Mouse (Mus musculus): ENCODE measurements around the gene Gusb. TPM values are rescaled to one million over a fixed set of nuclear protein-coding genes. Genes with fewer than 3 reads are reported as not detected.

Gene Gusb
- total and polyA plus RNA-seq, 2 experiments from 2014 or later, result 26.2 to 47.0 TPM

DNA sequence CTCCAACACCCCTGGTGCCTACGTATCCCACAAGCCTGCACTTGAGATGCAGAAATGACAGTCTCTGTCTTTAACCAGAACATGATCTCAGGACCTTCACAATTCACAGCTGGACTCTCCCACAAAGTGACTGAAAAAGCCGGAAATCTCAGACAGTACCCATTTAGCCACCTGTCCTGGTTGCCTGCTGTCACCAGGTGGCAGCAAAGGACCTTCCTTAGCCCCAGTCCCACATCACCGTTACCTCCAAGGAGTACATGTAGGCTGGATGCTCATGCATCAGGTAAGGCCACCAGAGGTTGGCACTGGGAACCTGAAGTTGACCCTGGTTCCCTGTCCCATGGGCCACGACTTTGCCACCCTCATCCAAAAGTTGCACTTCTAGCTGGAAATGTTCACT, 3.8 kb downstream of the Gusb start:
- WGBS, result 32% methylated on average over 4 of the region's 4 CpGs
- H3K9me3 ChIP-seq (ENCODE audit: low read length), result no peaks in the 10 kb centered on the region
- H3K4me1 ChIP-seq (ENCODE audit: insufficient read depth, low read length), result no peaks in the 10 kb centered on the region
- no peak for ATAC-seq
- H3K36me3 ChIP-seq (ENCODE audit: insufficient read depth, low read length), result no peaks in the 10 kb centered on the region
- H3K27ac ChIP-seq, result no peak overlapping the region
- no peaks in the 10 kb centered on the region for H3K27me3 ChIP-seq (ENCODE audit: insufficient read depth, low read length)
- no peak overlapping the region for H3K4me3 ChIP-seq (ENCODE audit: low read length)
- peak; percentile 76 for DNase-seq (ENCODE audit: low spot score)
- no peak overlapping the region for H3K4me2 ChIP-seq (ENCODE audit: low read depth, low read length)
- peak; percentile 90 for TF ChIP-seq CTCF (IDR thresholded peaks at IDR 0.05; ENCODE audit: low read depth)
- no peak overlapping the region for H3K9ac ChIP-seq (replicated peaks; ENCODE audit: low read length)

DNA sequence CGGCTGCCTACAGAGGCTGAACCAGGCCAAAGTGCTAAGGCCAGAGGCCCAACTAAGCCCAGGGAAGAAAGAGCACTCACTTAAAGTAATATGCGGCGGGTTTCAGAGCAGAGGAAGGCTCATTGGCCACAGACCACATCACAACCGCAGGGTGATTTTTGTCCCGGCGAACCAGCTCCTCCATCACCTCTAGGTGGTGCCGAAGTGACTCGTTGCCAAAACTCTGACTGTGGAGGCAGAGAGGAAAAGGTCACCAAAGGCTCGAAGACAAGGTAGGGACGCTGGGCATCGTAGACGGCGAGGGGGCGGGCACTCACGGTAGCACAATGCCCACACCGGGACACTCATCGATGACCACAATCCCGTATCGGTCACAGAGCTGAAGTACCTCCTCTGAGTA, 5.1 kb downstream of the Gusb start:
- TF ChIP-seq CTCF (IDR thresholded peaks at IDR 0.05; ENCODE audit: low read depth), result peak; percentile 25; the same call in 1 of the 2 replicates
- H3K4me3 ChIP-seq (ENCODE audit: low read length), result no peak overlapping the region
- ATAC-seq, result no peak
- H3K4me2 ChIP-seq (ENCODE audit: low read depth, low read length), result no peak overlapping the region
- no peaks in the 10 kb centered on the region for H3K27me3 ChIP-seq (ENCODE audit: insufficient read depth, low read length)
- no peak for DNase-seq (ENCODE audit: low spot score)
- no peaks in the 10 kb centered on the region for H3K36me3 ChIP-seq (ENCODE audit: insufficient read depth, low read length)
- no peak overlapping the region for H3K27ac ChIP-seq
- WGBS, result 72% methylated on average over 19 of the region's 19 CpGs
- H3K9ac ChIP-seq (replicated peaks; ENCODE audit: low read length), result no peak overlapping the region
- no peaks in the 10 kb centered on the region for H3K4me1 ChIP-seq (ENCODE audit: insufficient read depth, low read length)
- H3K9me3 ChIP-seq (ENCODE audit: low read length), result no peaks in the 10 kb centered on the region

DNA sequence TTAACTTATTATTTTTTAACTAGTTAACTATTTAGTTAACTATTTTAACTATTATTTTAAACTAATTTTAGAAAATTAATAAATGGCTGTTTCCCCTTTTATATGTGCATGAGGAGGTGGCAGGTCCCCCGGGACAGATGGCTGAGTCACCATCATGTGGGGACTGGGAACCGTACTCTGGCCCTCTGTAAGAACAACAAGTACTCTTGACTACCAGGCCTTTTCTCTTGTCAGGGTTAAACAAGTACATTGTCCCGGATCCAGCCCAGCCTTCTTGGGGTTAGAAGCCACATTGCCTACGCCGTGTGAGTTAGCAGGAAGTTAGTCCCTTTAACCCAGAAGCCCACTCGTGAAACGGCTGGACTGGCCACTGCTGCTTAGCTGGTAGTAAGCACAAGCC, 7.9 kb downstream of the Gusb start:
- no peak overlapping the region for H3K27ac ChIP-seq
- DNase-seq (ENCODE audit: low spot score) (no peak), ATAC-seq (no peak)
- no peaks in the 10 kb centered on the region for H3K36me3 ChIP-seq (ENCODE audit: insufficient read depth, low read length)
- H3K27me3 ChIP-seq (ENCODE audit: insufficient read depth, low read length), result no peaks in the 10 kb centered on the region
- H3K4me3 ChIP-seq (ENCODE audit: low read length), result no peak overlapping the region
- no peaks in the 10 kb centered on the region for H3K4me1 ChIP-seq (ENCODE audit: insufficient read depth, low read length)
- no peak for TF ChIP-seq CTCF (IDR thresholded peaks at IDR 0.05; ENCODE audit: low read depth)
- no peaks in the 10 kb centered on the region for H3K9me3 ChIP-seq (ENCODE audit: low read length)
- 89% methylated on average over 7 of the region's 7 CpGs for WGBS
- no peak overlapping the region for H3K4me2 ChIP-seq (ENCODE audit: low read depth, low read length)
- no peak overlapping the region for H3K9ac ChIP-seq (replicated peaks; ENCODE audit: low read length)

DNA sequence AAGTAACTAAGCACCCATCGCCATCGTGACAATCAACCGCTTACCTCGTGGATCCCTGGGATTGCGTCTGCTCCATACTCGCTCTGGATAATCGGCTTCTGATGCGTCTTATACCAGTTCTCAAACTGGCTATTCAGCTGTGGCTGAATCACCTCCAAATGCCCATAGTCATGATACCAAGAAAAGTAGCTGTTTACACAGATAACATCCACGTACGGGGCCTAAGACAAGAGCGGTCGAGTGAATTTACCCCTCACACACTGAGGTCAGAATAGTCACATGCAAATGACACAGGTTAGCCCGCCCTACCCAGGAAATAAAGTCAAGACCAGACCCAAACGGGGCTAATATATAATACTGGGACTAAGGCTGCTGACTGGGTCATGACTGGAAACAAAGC, 9.5 kb downstream of the Gusb start:
- no peak overlapping the region for H3K4me3 ChIP-seq (ENCODE audit: low read length)
- DNase-seq (ENCODE audit: low spot score), result no peak
- WGBS, result 95% methylated on average over 14 of the region's 14 CpGs
- no peak overlapping the region for H3K27ac ChIP-seq
- ATAC-seq, result no peak
- no peaks in the 10 kb centered on the region for H3K9me3 ChIP-seq (ENCODE audit: low read length)
- no peaks in the 10 kb centered on the region for H3K27me3 ChIP-seq (ENCODE audit: insufficient read depth, low read length)
- H3K4me1 ChIP-seq (ENCODE audit: insufficient read depth, low read length), result no peaks in the 10 kb centered on the region
- no peak overlapping the region for H3K4me2 ChIP-seq (ENCODE audit: low read depth, low read length)
- no peak overlapping the region for H3K9ac ChIP-seq (replicated peaks; ENCODE audit: low read length)
- no peaks in the 10 kb centered on the region for H3K36me3 ChIP-seq (ENCODE audit: insufficient read depth, low read length)
- no peak for TF ChIP-seq CTCF (IDR thresholded peaks at IDR 0.05; ENCODE audit: low read depth)

DNA sequence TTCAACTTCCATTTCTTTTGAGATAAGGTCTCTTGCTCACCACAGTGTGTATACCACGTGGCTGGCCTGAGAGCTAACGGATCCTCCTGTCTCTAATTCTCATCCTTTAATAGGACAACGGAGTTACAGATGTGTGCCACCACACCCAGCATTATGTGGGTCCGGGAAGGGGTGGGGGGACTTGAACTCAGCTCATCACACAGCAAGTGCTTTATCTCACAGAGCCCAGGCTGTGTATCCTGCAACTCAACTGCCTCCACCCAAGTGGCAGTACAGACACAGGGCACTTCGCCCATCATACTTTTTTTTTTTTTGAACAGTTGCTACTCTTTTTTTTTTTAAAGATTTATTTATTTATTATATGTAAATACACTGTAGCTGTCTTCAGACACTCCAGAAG, 11.0 kb downstream of the Gusb start:
- no peak for DNase-seq (ENCODE audit: low spot score)
- no peak overlapping the region for H3K27ac ChIP-seq
- no peak overlapping the region for H3K4me2 ChIP-seq (ENCODE audit: low read depth, low read length)
- 94% methylated on average over 5 of the region's 5 CpGs for WGBS
- ATAC-seq, result no peak
- H3K36me3 ChIP-seq (ENCODE audit: insufficient read depth, low read length), result no peaks in the 10 kb centered on the region
- no peaks in the 10 kb centered on the region for H3K4me1 ChIP-seq (ENCODE audit: insufficient read depth, low read length)
- no peak for TF ChIP-seq CTCF (IDR thresholded peaks at IDR 0.05; ENCODE audit: low read depth)
- H3K4me3 ChIP-seq (ENCODE audit: low read length), result no peak overlapping the region
- no peaks in the 10 kb centered on the region for H3K9me3 ChIP-seq (ENCODE audit: low read length)
- H3K27me3 ChIP-seq (ENCODE audit: insufficient read depth, low read length), result no peaks in the 10 kb centered on the region
- H3K9ac ChIP-seq (replicated peaks; ENCODE audit: low read length), result no peak overlapping the region

DNA sequence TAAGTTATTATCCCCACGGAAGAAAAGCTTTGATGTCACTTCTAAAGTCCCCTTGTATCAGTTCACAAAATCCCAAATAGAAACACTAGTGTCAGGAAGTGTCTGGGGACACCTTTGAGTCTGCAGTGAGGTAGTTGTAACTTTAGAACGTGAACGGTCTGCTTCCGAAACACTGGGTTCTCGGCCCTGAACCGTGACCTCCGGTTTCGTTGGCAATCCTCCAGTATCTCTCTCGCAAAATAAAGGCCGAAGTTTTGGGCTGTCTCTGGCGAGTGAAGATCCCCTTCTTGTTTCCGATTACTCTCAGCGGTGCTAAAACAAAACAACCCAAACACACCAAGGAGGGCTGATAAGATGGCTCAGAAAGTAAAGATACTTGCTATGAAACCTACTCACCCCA, 13.5 kb downstream of the Gusb start:
- H3K36me3 ChIP-seq (ENCODE audit: insufficient read depth, low read length), result no peaks in the 10 kb centered on the region

DNA sequence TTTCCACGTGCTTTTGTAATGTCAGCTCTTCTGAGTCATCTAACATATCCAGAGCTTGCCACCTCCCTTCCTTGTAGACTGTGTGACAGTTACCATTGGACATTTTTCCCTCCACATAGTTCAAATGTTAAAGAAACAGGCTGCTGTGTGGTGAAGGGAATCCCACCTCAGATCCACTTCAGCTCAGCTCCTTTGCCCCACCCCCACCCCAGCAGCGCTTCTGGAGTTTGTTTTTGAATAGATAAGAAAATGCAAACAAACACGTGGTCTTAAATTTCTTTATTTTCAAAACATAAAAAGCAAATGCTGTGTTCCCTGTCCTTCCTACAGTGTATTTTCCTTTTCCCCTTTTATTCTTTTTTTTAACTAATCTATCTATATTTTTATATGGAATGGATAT, 22.6 kb downstream of the Gusb start:
- ATAC-seq (no peak), DNase-seq (ENCODE audit: low spot score) (no peak)
- Histone ChIP-seq H3K9me3 (ENCODE audit: low read length) (no peaks in the 10 kb centered on the region), H3K4me3 (ENCODE audit: low read length) (no peak overlapping the region), H3K36me3 (ENCODE audit: insufficient read depth, low read length) (peaks cover 4% of the 10 kb centered on the region), H3K27me3 (ENCODE audit: insufficient read depth, low read length) (no peaks in the 10 kb centered on the region), H3K27ac (no peak overlapping the region), H3K4me1 (ENCODE audit: insufficient read depth, low read length) (no peaks in the 10 kb centered on the region), H3K9ac (replicated peaks; ENCODE audit: low read length) (no peak overlapping the region), H3K4me2 (ENCODE audit: low read depth, low read length) (no peak overlapping the region)
- WGBS, result 81% methylated on average over 3 of the region's 3 CpGs
- TF ChIP-seq CTCF (IDR thresholded peaks at IDR 0.05; ENCODE audit: low read depth), result no peak

More for the DNA sequence above, 13.5 kb downstream of the Gusb start:
- H3K27ac ChIP-seq, result no peak overlapping the region
- no peak overlapping the region for H3K4me3 ChIP-seq (ENCODE audit: low read length)
- ATAC-seq (no peak), DNase-seq (ENCODE audit: low spot score) (no peak)
- H3K9me3 ChIP-seq (ENCODE audit: low read length), result no peaks in the 10 kb centered on the region
- no peak overlapping the region for H3K4me2 ChIP-seq (ENCODE audit: low read depth, low read length)
- TF ChIP-seq CTCF (IDR thresholded peaks at IDR 0.05; ENCODE audit: low read depth), result no peak
- H3K9ac ChIP-seq (replicated peaks; ENCODE audit: low read length), result no peak overlapping the region
- H3K27me3 ChIP-seq (ENCODE audit: insufficient read depth, low read length), result no peaks in the 10 kb centered on the region
- H3K4me1 ChIP-seq (ENCODE audit: insufficient read depth, low read length), result no peaks in the 10 kb centered on the region
- 70% methylated on average over 13 of the region's 13 CpGs for whole genome bisulfite sequencing
